Mouse (Mus musculus) right cerebral cortex, adult 2 months (tissue): ENCODE data around the gene Asgr1.
"Not testable (repeated sequence)": the region's sequence is repeated elsewhere in the genome, so short reads cannot be mapped to it uniquely, and the experiment has no call there.

Experiments used
- DNase-seq, 2 experiments: peaks; one replicate each; pipeline ENCODE4 v3.0.0; 2021 to 2022; ENCODE audit warnings: low spot score in 2 of 2

Gene Asgr1

GRCm38 (mm10) chr11:70070057-70070456 lies 16.2 kb downstream of the Asgr1 start:
- no peak for DNase-seq

- not testable (repeated sequence) for DNase-seq
Measured at GRCm38 (mm10) chr11:70070603-70071002, 16.7 kb downstream of the Asgr1 start.

DNA sequence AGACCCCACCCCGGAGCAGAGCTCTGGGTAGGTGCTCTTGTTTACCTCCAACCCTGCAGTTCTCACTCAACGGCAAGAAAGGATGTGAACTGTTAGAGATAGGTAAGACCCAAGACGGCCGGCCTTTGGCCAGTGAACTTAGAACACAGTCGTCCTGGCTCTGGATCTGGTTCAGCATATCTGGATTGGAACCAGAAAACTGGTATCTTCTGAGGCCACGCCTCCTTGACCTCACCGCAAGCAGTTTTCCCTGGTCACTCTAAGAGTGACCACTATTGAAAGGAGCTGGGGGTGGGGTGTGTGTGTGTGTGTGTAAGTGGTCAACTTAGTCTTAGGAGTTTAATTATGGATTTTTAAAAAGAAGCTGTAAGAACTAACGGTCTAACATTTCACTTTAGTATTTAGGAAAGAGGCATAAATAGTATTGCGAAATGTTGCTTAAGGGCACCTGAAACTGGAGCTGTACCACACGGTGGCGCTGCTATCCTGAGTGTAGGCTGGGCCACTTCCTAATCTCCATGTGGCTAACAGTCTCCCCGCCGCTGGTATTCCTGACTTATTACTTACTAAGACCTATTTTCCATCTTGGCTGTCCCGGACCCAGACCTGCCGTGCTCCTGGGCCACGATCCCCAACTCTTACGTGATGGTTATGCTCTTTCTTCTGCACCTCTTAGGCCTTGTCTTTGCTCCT lies 20.6 kb downstream of the Asgr1 start:
- DNase-seq: peak; percentile 85 to 87

DNA sequence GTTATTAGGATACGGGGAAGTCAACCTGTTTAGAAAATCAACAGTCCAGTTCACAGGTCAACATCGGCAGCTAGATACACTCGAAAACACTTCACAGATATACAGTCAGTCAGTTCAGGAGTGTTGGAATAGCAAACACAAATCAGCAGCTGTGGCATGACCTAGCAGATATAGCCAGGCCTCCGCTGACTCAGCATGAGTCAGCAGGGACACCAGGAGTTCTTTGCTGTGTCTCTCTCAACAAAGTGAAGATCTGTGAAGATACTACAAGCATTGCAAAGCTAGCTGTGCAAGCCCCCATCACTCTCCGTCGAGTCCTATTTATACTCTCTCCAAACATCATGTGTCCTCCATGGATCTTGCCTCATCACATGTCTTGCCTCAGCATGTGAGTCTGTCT lies 21.7 kb downstream of the Asgr1 start:
- DNase-seq: no peak

- DNase-seq: no peak
Measured at GRCm38 (mm10) chr11:70077441-70077840, 23.6 kb downstream of the Asgr1 start.

DNA sequence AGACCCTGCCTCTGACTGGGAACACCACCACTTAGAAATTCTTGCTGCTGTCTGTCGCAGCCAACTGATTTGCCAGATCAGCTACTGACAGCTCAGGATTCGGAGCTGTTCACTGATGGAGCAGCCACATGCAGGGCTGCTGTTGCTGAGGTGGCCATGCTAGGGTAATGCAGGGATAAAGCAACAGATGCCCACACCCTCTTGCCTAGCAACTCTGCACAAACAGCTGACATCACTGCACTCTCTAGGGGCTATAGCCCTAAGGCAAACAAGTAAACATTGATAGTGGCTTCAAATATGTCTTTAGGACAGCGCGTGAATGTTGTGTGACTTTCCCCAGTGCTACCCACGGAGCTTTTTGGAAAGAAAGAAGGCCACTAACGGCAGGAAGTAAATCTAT lies 25.3 kb downstream of the Asgr1 start:
- DNase-seq: no peak

- DNase-seq: no peak
Measured at GRCm38 (mm10) chr11:70079928-70080327, 26.0 kb downstream of the Asgr1 start.

- DNase-seq: no peak
Measured at GRCm38 (mm10) chr11:70080803-70081590, 27.1 kb downstream of the Asgr1 start.

DNA sequence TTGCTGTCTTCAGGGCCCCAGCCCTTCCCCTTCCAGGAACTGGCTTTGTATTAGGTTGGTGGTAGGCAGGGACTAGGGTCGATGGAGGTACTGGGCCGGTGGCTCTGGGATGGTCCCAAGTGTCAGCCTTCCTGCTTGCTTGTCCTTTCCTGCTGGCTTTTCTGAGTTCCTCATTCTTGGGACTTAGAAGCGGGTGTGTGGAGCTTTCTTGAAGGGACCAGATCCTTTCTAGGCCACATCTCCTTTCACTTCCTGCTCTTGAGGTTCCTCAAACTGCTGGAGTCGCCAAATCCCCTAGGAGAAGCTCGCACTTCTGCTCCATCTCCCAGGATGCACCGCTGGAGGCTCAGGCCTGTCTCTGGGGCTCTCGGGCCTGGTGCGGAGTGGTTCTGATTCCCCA lies 30.7 kb downstream of the Asgr1 start:
- DNase-seq: no peak

GRCm38 (mm10) chr11:70091986-70092783 lies 38.3 kb downstream of the Asgr1 start, which contains the start of gene Asgr2:
Gene Asgr2 (plus strand): TSS chr11:70092644.
- DNase-seq: no peak

DNA sequence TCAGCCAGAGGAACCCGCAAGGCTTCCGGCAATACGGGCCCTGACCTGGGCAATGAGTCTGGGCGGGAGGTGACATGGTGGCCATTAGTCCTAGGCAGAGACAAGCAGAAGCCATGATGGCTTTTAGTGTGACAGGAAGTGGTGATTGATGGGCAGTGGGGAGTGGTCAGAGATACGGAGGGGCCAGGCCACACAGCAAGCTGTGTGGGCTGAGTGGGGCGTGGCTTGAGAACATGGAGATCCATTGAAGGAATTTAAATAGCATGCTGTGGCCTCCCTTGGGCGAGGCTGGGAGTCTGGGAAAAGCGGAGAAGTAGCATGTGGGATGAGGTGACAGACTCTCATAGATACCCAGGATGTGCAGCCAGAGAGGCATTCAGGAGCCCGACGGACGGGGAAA lies 43.5 kb downstream of the Asgr1 start:
- no peak for DNase-seq

DNA sequence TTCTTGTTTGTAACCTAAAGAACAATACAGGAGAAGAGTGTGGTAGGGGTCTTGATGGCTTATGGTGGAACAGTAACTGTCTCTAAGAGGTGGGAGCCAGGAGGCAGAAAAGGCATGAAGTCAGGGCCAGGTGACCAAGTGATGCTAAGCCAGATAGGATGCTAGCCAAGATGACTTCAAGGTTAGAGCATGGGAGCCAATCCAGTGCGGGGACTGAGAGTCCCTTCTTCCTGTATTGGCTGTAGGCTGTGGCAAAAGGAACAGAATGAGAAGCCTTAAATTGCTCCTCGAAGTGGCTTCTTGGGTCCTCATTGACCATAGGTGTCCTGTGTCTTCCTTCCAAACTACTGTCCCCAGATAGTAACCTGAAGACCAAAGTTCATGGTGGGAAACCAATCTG lies 45.2 kb downstream of the Asgr1 start:
- no peak for DNase-seq

- no peak for DNase-seq
Measured at GRCm38 (mm10) chr11:70099809-70100208, 45.9 kb downstream of the Asgr1 start.

- no peak for DNase-seq
Measured at GRCm38 (mm10) chr11:70103701-70104315, 49.9 kb downstream of the Asgr1 start.

DNA sequence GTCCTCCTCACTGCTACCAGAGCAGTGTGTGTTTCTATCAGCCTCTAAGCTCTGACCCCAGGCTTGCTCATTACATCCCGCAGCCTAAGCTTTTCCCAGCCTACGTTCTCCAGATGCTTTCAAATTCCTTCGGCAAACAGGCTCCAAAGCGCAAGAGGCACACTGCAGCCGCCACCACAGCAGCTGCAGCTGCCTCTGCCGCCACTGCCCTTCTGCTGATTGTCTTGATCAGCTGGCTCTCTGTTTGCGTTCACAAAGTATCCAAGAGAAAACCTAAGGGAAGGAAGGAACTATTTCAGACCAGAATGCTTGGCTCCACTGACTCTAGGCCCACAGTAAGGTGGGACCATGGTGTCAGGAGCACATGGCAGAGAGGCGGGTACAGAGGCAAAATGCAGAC lies 53.2 kb downstream of the Asgr1 start:
- no peak for DNase-seq
